Mouse (Mus musculus): Measurements from ENCODE around the gene Hist1h2bj. TPM values are rescaled to one million over a fixed set of nuclear protein-coding genes. Genes with fewer than 3 reads are reported as not detected.
"Not testable (repeated sequence)": the region's sequence is repeated elsewhere in the genome, so short reads cannot be mapped to it uniquely, and the experiment has no call there.

Gene Hist1h2bj
- total RNA-seq, 4 experiments from 2014 or later, result 1.4 to 7.1 (median 2.5) TPM

- no peak for DNase-seq (ENCODE audit: low spot score)
These were observed 3.0 kb upstream of the Hist1h2bj start for GRCm38 (mm10) chr13:22039951-22040463.

DNA sequence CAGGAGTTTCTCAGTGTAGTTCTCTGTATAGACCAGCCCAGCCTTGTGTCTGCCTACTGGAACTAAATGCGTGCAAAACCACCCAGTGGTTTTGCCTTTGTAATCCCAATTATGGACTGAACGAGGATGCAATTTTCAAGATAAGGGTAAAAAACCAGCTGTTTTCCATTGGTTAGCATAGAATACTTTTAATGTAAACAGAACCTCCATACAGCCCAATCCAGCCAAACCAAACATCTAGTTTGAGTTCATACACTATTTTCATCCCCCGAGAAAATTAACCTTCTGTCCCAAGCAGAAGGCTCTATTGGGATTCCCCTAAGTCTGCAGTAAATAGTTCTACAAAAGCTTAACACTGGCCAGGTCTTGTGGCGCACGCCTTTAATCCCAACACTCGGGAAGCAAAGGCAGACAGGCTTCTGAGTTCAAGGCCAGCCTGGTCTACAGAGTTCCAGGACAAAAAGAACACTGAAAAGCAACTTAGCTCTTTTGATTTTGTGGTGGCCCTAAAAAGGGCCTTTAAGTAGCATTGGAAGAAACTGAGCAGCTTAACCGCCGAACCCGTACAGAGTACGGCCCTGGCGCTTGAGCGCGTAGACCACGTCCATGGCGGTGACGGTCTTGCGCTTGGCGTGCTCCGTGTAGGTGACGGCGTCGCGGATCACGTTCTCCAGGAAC lies 2.4 kb upstream of the Hist1h2bj start:
- no peak for DNase-seq (ENCODE audit: low spot score)

DNA sequence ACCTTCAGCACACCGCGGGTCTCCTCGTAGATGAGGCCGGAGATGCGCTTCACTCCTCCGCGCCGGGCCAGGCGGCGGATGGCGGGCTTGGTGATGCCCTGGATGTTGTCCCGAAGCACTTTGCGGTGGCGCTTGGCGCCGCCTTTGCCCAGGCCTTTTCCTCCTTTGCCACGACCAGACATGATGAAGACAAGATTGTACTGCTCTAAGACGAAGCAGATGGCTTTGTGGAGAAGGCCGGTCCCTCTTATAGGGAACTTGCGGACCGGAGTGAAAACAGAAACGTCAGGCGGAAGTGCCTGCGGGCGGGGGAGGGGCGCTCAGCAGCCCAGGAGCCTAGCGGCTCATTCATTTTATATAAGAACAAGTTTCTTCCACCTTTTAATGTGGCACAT lies 1.9 kb upstream of the Hist1h2bj start, which contains the start of gene Hist1h4i:
Gene Hist1h4i, minus strand, starts transcription at position 221 of the 395 bp plus-strand sequence.
- DNase-seq (ENCODE audit: low spot score), result peak; percentile 97

DNA sequence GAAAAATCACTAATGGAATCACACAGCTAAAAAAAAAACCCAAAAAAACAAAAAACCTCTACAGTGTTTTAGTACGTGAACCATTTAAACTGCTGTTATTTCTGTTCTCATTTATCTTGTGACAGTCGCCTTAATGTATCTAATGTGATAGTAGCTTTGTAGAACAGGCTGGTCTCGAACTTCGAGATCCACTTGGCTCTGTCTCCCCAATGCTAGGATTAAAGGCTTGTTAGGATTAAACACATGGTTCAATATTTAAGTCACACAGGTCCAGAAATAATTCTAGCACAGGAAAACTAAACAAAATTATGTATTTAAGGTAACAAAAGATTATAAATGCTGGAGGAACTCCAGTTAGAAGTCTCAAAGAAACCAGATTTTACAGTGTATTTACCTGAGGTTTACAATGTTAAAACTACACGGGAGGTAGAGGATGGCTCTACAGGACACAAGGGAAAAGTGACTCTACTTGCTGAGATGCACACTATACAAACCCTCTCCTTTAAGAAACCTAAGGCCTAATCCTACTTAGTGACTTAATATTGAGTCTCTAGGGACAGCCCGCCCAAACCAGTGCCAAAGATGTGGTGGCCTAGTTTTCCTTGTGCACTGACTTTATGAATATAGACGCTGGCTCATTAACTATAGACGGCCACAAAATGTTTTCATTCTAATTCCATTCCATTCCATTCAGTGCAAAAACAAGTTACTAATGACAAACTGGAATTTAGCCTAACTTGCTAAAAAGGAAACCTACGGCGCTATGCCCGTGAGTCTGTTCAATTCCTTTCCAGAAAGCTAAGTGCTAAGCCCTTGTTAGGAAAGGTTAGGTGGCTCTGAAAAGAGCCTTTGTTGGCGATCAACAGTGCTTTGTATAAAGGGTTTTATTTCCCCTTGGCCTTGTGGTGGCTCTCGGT lies 1.1 kb upstream of the Hist1h2bj start:
- DNase-seq (ENCODE audit: low spot score), result no peak

GRCm38 (mm10) chr13:22043503-22044431 lies 753 bp downstream of the Hist1h2bj start:
- DNase-seq (ENCODE audit: low spot score), result peak; percentile 60

DNA sequence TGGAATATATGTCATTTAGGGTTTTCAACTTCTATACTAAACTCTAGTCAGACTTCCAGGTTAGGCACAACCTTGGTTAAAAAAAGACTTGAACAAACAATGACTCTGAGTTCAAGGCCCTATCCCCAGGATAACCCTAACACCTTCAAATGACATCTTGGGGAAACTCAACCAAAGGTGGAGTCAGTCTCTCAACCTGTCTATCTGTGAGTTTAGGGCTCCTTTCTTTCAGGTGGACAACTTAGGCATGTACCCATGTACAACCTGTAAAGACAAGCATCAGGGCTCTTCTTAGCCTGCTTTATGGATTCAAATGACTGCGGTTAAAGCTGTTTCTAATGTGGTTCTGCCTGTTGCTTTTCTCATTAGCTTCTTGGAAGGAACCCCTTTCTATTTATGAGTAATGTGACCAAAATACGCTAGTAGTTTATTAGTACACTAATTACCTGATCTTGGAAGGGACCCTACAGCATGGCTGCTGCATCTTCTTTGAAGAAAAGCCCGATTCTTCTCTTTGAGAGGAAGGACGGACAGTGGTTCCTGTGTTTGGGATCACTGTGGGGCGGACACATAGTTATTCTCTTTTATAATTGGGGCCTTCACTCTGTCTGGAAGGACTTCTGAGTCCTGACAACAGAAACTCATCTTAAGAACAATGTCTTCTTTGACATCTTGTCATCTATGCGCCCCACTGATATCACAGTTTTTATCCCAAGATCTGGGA lies 1.6 kb downstream of the Hist1h2bj start:
- no peak for DNase-seq (ENCODE audit: low spot score)

GRCm38 (mm10) chr13:22045311-22045710 lies 2.3 kb downstream of the Hist1h2bj start:
- no peak for DNase-seq (ENCODE audit: low spot score)

DNA sequence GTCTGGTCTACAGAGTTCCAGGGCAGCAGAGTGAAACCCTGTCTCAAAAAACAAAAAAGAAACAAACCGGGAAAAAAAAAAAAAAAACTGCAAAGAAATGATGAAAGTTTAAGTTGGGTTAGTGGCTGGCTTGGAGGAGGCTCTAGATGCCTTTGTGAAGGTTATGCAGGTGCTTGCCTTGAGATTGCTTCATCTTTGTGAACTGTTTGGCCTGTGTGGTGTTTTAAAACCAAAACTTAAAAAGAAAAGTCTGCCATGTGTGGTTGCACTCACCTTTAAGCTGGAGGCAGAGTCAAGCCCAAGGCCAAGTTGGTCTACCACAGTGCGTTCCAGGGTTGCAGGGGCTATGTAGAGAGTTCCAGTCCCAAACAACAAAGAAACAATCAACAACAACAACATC lies 6.0 kb downstream of the Hist1h2bj start:
- no peak for DNase-seq (ENCODE audit: low spot score)

- no peak for DNase-seq (ENCODE audit: low spot score)
These were observed 6.9 kb downstream of the Hist1h2bj start for GRCm38 (mm10) chr13:22049737-22050440.

DNA sequence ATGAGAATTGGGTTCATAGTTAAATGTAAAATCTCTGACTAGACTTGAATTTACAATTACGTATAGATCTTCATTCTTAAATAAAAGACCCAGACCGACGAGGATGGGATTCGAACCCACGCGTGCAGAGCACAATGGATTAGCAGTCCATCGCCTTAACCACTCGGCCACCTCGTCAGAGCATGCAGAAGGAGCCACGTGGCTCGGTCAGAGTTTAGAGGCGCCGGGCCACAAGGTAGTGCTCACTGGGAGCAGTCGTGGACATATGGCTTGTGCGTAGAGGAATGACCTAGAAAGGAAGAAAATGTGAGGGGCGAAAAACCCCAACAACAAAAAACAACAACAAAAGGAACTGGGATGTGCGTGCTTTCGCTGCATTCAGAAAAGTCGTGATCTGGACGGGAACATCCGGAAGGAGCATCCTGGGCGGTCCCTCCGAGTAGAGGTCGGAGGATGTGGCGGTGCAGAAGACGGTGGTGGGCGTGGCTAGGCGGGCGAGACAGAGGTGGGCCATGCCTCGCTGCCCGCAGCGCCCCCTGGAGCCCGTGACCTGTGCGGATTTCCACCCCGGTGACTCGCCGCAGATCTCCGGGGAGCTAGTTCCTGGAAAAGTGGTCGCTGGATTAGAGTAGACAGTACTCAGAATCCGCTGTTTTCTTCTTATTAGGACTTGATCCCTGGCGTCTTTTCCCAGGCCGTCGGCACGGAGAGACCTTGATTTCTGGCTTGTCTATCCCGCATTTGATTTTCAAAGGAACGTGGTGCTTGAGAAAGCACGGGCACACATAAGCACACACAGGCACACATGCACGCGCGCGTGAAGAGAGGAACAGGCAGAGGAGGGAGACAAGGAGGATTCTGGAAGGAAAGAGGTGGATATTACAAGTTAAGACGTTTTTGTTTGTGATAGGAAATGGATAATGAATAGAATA lies 7.8 kb downstream of the Hist1h2bj start:
- DNase-seq (ENCODE audit: low spot score), result peak; percentile 90

- DNase-seq (ENCODE audit: low spot score), result no peak
These were observed 8.5 kb downstream of the Hist1h2bj start for GRCm38 (mm10) chr13:22051523-22051859.

DNA sequence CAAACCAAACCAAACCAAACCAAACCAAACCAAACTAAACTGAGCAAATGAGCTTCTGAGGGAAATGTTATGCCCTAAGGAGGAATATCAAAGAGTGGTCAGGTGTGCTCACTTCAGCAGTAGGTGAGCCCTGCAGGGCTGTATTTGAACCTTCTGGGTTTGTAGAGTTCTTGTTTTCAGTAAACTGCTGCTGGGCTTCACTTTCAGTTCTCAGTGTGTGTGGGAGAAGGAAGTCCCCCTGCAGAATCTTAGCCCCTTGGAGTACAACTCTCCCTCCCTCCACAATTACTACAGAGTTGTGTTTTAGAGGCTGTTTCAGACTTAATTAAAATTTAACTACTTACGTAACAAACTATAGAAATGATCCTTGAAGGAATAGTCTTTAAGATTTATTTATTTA lies 10.7 kb downstream of the Hist1h2bj start:
- no peak for DNase-seq (ENCODE audit: low spot score)

GRCm38 (mm10) chr13:22061422-22061821 lies 18.4 kb downstream of the Hist1h2bj start:
- no peak for DNase-seq (ENCODE audit: low spot score)

DNA sequence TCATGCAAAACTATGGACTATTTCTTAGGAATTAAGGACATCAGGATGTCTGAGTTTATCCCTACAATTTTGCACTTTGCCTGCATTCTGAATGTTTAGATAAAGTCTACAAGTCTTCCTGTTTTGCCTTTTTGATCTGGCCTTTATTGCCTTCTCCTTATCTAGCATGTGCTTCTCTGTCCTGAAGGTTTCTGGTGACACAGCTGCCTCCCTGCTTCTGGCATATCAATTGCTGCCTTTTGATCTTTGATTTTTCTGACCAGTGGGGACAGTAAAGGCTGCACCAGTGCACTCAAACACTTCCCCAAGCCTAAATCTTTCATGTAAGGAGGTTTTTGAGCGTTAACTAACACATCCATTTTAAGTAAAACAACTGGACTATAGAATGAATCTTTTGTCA lies 20.5 kb downstream of the Hist1h2bj start:
- DNase-seq (ENCODE audit: low spot score), result no peak

- not testable (repeated sequence) for DNase-seq (ENCODE audit: low spot score)
These were observed 41.1 kb downstream of the Hist1h2bj start, which contains the start of gene Vmn1r188 for GRCm38 (mm10) chr13:22084140-22084539. Vmn1r188 (plus strand) TSS chr13:22084440.
